Mouse (Mus musculus) bone marrow macrophage, adult 2 months (primary cell): Measurements from ENCODE around the gene Kng1.

ENCODE experiments used
- CTCF ChIP-seq: IDR thresholded peaks from 2 replicates; pipeline ENCODE4 v1.5.1; 2012; ENCODE audit warnings: low read depth, mild to moderate bottlenecking, low read length, moderate library complexity
- POLR2A ChIP-seq: IDR thresholded peaks from 2 replicates; pipeline ENCODE4 v1.6.1; 2012; ENCODE audit warnings: mild to moderate bottlenecking, low read depth, low read length, borderline replicate concordance

DNA sequence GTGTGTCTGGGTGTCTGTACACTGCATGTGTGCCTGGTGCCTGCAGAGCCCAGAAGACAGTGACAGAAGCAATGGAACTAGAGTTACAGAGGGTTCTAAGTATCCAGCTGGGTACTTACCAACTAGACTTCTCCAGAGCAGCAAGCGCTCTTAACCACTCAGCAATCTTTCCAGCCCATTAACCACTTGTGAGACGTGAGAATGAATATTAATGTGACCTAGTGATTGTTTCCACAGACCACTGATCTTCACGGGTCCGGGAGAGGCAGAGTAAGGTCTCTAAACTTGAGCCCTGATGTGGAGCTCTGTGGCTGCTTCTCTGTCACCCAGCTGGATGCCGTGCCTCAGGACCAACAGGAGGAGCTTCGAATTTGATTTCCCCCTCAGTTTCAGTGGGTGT is 32.6 kb upstream of the Kng1 start:
- TF ChIP-seq CTCF (no peak), POLR2A (no peak)
